Mouse (Mus musculus) forebrain, embryonic 12.5 days (tissue): ENCODE measurements around the gene Cyp4v3. TPM values are rescaled to one million over a fixed set of nuclear protein-coding genes. Genes with fewer than 3 reads are reported as not detected.

Experiments used
- ATAC-seq: fragments of 200-750 bp; cut with Nextera tagmentation; 2 replicates; pipeline ENCODE4 v1.8.0; 2017; ENCODE audit warnings: moderate TSS enrichment; ENCODE audit not compliant: low FRiP score
- H3K27ac ChIP-seq: fragments of 300-500 bp; sonication (generic); 2 replicates; pipeline ENCODE4 v1.5.1; 2016; ENCODE audit warnings: mild to moderate bottlenecking
- H3K27me3 ChIP-seq: fragments of 300-500 bp; sonication (generic); 2 replicates; pipeline ENCODE4 v1.6.1; 2016; ENCODE audit warnings: mild to moderate bottlenecking
- H3K36me3 ChIP-seq: fragments of 300-500 bp; sonication (generic); replicated peaks from 2 replicates; pipeline ENCODE4 v1.6.1; 2016; ENCODE audit warnings: mild to moderate bottlenecking
- H3K4me1 ChIP-seq: fragments of 300-500 bp; sonication (generic); 2 replicates; pipeline ENCODE4 v1.6.1; 2016
- H3K4me2 ChIP-seq: fragments of 300-500 bp; sonication (generic); 2 replicates; pipeline ENCODE4 v1.6.1; 2016; ENCODE audit warnings: mild to moderate bottlenecking, moderate library complexity
- H3K4me3 ChIP-seq: fragments of 300-500 bp; sonication (generic); replicated peaks from 2 replicates; pipeline ENCODE4 v1.5.1; 2016; ENCODE audit warnings: mild to moderate bottlenecking
- H3K9ac ChIP-seq: fragments of 300-500 bp; sonication (generic); 2 replicates; pipeline ENCODE4 v1.6.1; 2016; ENCODE audit warnings: mild to moderate bottlenecking
- H3K9me3 ChIP-seq: fragments of 300-500 bp; sonication (generic); 2 replicates; pipeline ENCODE4 v1.6.1; 2016
- WGBS: fragments of 180-500 bp; shearing (Covaris S2); methylation state at CpG from one replicate; pipeline ENCODE4 v1.1.7; 2016; 5-methylcytosine and 5-hydroxymethylcytosine counted together
- polyA plus RNA-seq: library from polyadenylated mRNA; unstranded; fragments of >200 nt; fragmentation: Nextera tagmentation; extraction: Ambion mirVana; gene quantifications from 2 replicates; pipeline ENCODE4 v1.2.1, GENCODE M21; 2016

Cyp4v3 gene
- polyA plus RNA-seq, result 1.00 and 1.2 TPM in 2 replicates

- under 1% methylated on average over 44 of the region's 44 CpGs for WGBS
- H3K4me2 ChIP-seq, result peak within 1 kb of the TSS; percentile 82
- H3K4me1 ChIP-seq, result peaks cover 8% of the 10 kb centered on the region
- peak; percentile 86 for ATAC-seq
- H3K36me3 ChIP-seq, result no peaks in the 10 kb centered on the region
- H3K9ac ChIP-seq, result peak within 1 kb of the TSS; percentile 73
- no peaks in the 10 kb centered on the region for H3K9me3 ChIP-seq
- H3K27ac ChIP-seq, result no peak within 1 kb of the TSS
- peak within 1 kb of the TSS; percentile 58 for H3K4me3 ChIP-seq
- peaks cover 19% of the 10 kb centered on the region; the same call in 1 of the 2 replicates for H3K27me3 ChIP-seq
Measured at GRCm38 (mm10) chr8:45332685-45333409, at the start of gene Cyp4v3. Gene Cyp4v3 (minus strand): TSS chr8:45333216.

- peaks cover 13% of the 10 kb centered on the region for H3K27me3 ChIP-seq
- H3K4me2 ChIP-seq, result peak within 1 kb of the TSS; percentile 85
- under 1% methylated on average over 6 of the region's 6 CpGs for WGBS
- peak; percentile 68; the same call in 1 of the 2 replicates for ATAC-seq
- H3K36me3 ChIP-seq, result no peaks in the 10 kb centered on the region
- H3K4me1 ChIP-seq, result peaks cover 16% of the 10 kb centered on the region
- H3K27ac ChIP-seq, result no peak within 1 kb of the TSS
- H3K9me3 ChIP-seq, result no peaks in the 10 kb centered on the region
- H3K9ac ChIP-seq, result peak within 1 kb of the TSS; percentile 56
- H3K4me3 ChIP-seq, result peak within 1 kb of the TSS; percentile 38
Measured at GRCm38 (mm10) chr8:45381963-45382347, 48.9 kb upstream of the Cyp4v3 start, which contains the start of gene Fam149a. Gene Fam149a (minus strand): TSS chr8:45382291.

- H3K4me2 ChIP-seq, result peak overlapping the region; percentile 85
- no peaks in the 10 kb centered on the region for H3K36me3 ChIP-seq
- H3K4me1 ChIP-seq, result peaks cover 16% of the 10 kb centered on the region
- no peaks in the 10 kb centered on the region for H3K9me3 ChIP-seq
- H3K27me3 ChIP-seq, result peaks cover 13% of the 10 kb centered on the region
- peak; percentile 57; the same call in 1 of the 2 replicates for ATAC-seq
- H3K9ac ChIP-seq, result peak overlapping the region; percentile 56
- peak overlapping the region; percentile 38 for H3K4me3 ChIP-seq
- H3K27ac ChIP-seq, result no peak overlapping the region
- WGBS, result 2% methylated on average over 38 of the region's 38 CpGs
Measured at GRCm38 (mm10) chr8:45381075-45381962, 48.3 kb upstream of the Cyp4v3 start.

- 10% methylated on average over 4 of the region's 4 CpGs for WGBS
- peaks cover 13% of the 10 kb centered on the region for H3K27me3 ChIP-seq
- H3K9me3 ChIP-seq, result no peaks in the 10 kb centered on the region
- no peaks in the 10 kb centered on the region for H3K36me3 ChIP-seq
- no peak for ATAC-seq
- peak overlapping the region; percentile 85; the same call in 1 of the 2 replicates for H3K4me2 ChIP-seq
- no peak overlapping the region for H3K4me3 ChIP-seq
- H3K27ac ChIP-seq, result no peak overlapping the region
- peaks cover 16% of the 10 kb centered on the region for H3K4me1 ChIP-seq
- no peak overlapping the region for H3K9ac ChIP-seq
Measured at GRCm38 (mm10) chr8:45380598-45380997, 47.6 kb upstream of the Cyp4v3 start.

GRCm38 (mm10) chr8:45374071-45374470 is 41.1 kb upstream of the Cyp4v3 start:
- Histone ChIP-seq H3K9me3 (no peaks in the 10 kb centered on the region), H3K4me2 (no peak overlapping the region), H3K27ac (no peak overlapping the region), H3K27me3 (no peaks in the 10 kb centered on the region), H3K4me1 (no peaks in the 10 kb centered on the region), H3K36me3 (no peaks in the 10 kb centered on the region), H3K9ac (no peak overlapping the region), H3K4me3 (no peak overlapping the region)
- no peak for ATAC-seq
- 91% methylated on average over 3 of the region's 3 CpGs for WGBS

GRCm38 (mm10) chr8:45367154-45367553 is 34.1 kb upstream of the Cyp4v3 start:
- H3K27me3 ChIP-seq, result no peaks in the 10 kb centered on the region
- no peak overlapping the region for H3K4me2 ChIP-seq
- no peaks in the 10 kb centered on the region for H3K36me3 ChIP-seq
- no peak overlapping the region for H3K9ac ChIP-seq
- no peaks in the 10 kb centered on the region for H3K9me3 ChIP-seq
- H3K4me3 ChIP-seq, result no peak overlapping the region
- no peaks in the 10 kb centered on the region for H3K4me1 ChIP-seq
- 93% methylated on average over 1 of the region's 1 CpGs for WGBS
- H3K27ac ChIP-seq, result no peak overlapping the region
- no peak for ATAC-seq

- no peak overlapping the region for H3K9ac ChIP-seq
- no peak overlapping the region for H3K27ac ChIP-seq
- ATAC-seq, result no peak
- WGBS, result 87% methylated on average over 1 of the region's 1 CpGs
- no peaks in the 10 kb centered on the region for H3K27me3 ChIP-seq
- no peak overlapping the region for H3K4me3 ChIP-seq
- H3K4me1 ChIP-seq, result 0 out of 2 replicates have a peak, but pooled peaks cover 6% of the 10 kb centered on the region
- H3K36me3 ChIP-seq, result no peaks in the 10 kb centered on the region
- no peak overlapping the region for H3K4me2 ChIP-seq
- H3K9me3 ChIP-seq, result no peaks in the 10 kb centered on the region
Measured at GRCm38 (mm10) chr8:45363220-45363619, 30.2 kb upstream of the Cyp4v3 start.

- Histone ChIP-seq H3K27me3 (no peaks in the 10 kb centered on the region), H3K4me3 (no peak overlapping the region), H3K4me1 (peaks cover 11% of the 10 kb centered on the region; the same call in 1 of the 2 replicates), H3K27ac (no peak overlapping the region), H3K4me2 (no peak overlapping the region), H3K9me3 (no peaks in the 10 kb centered on the region), H3K36me3 (no peaks in the 10 kb centered on the region), H3K9ac (no peak overlapping the region)
- 60% methylated on average over 6 of the region's 6 CpGs for WGBS
- no peak for ATAC-seq
Measured at GRCm38 (mm10) chr8:45362323-45362722, 29.3 kb upstream of the Cyp4v3 start.

- H3K27ac ChIP-seq, result no peak overlapping the region
Measured at GRCm38 (mm10) chr8:45359091-45359605, 26.1 kb upstream of the Cyp4v3 start.

GRCm38 (mm10) chr8:45358132-45358918 is 25.3 kb upstream of the Cyp4v3 start:
- H3K9me3 ChIP-seq, result no peaks in the 10 kb centered on the region
- H3K4me3 ChIP-seq, result peak overlapping the region; percentile 68
- peak; percentile 79 for ATAC-seq
- peak overlapping the region; percentile 75 for H3K9ac ChIP-seq
- no peak overlapping the region for H3K27ac ChIP-seq
- H3K4me1 ChIP-seq, result peaks cover 11% of the 10 kb centered on the region; the same call in 1 of the 2 replicates
- H3K4me2 ChIP-seq, result peak overlapping the region; percentile 91
- 5% methylated on average over 49 of the region's 49 CpGs for WGBS
- no peaks in the 10 kb centered on the region for H3K36me3 ChIP-seq
- no peaks in the 10 kb centered on the region for H3K27me3 ChIP-seq

More at GRCm38 (mm10) chr8:45359091-45359605, 26.1 kb upstream of the Cyp4v3 start:
- H3K4me1 ChIP-seq, result peaks cover 11% of the 10 kb centered on the region; the same call in 1 of the 2 replicates
- no peaks in the 10 kb centered on the region for H3K27me3 ChIP-seq
- H3K36me3 ChIP-seq, result no peaks in the 10 kb centered on the region
- WGBS, result 82% methylated on average over 6 of the region's 6 CpGs
- no peak overlapping the region for H3K4me2 ChIP-seq
- ATAC-seq, result no peak
- H3K9ac ChIP-seq, result no peak overlapping the region
- no peaks in the 10 kb centered on the region for H3K9me3 ChIP-seq
- peak overlapping the region; percentile 68; the same call in 1 of the 2 replicates for H3K4me3 ChIP-seq

- no peak overlapping the region for H3K4me2 ChIP-seq
- H3K27ac ChIP-seq, result no peak overlapping the region
- no peaks in the 10 kb centered on the region for H3K9me3 ChIP-seq
- 74% methylated on average over 6 of the region's 6 CpGs for WGBS
- peaks cover 11% of the 10 kb centered on the region; the same call in 1 of the 2 replicates for H3K4me1 ChIP-seq
- H3K9ac ChIP-seq, result no peak overlapping the region
- H3K27me3 ChIP-seq, result no peaks in the 10 kb centered on the region
- no peak overlapping the region for H3K4me3 ChIP-seq
- no peaks in the 10 kb centered on the region for H3K36me3 ChIP-seq
- ATAC-seq, result no peak
Measured at GRCm38 (mm10) chr8:45355809-45356208, 22.8 kb upstream of the Cyp4v3 start.
